Mouse (Mus musculus): ENCODE results near the gene Wdr17. TPM values are rescaled to one million over a fixed set of nuclear protein-coding genes. Genes with fewer than 3 reads are reported as not detected.

Gene Wdr17
- total RNA-seq, 2 experiments from 2014 or later: 0.47 TPM; not detected in 1

DNA sequence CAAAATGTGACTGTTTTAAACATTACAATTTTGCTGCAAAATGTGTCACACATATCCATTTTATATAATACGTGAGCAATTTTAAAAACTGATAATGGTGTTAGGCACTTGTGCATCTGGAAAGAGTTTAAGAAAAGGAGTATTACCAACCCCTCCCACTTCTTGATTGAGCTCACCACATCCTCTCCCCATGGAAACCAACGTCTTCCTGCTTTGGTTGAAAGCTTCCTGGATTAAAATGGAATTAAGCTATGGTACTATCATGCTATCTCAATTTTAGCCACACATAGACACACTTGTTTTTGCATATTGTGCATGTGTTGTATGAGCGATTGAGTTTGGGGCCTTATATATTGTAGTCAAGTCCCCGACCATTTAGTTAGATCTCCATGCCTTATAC, 283.5 kb downstream of the Wdr17 start:
- DNase-seq (ENCODE audit: low spot score in 2 of 2): no peak

- no peak for DNase-seq (ENCODE audit: low spot score in 2 of 2)
These were observed 286.2 kb downstream of the Wdr17 start, which contains the start of gene Spata4 for GRCm38 (mm10) chr8:54600671-54601251. Gene Spata4 (plus strand): TSS chr8:54600781.

GRCm38 (mm10) chr8:54597386-54597785, 289.6 kb downstream of the Wdr17 start:
- no peak for DNase-seq (ENCODE audit: low spot score in 2 of 2)

DNA sequence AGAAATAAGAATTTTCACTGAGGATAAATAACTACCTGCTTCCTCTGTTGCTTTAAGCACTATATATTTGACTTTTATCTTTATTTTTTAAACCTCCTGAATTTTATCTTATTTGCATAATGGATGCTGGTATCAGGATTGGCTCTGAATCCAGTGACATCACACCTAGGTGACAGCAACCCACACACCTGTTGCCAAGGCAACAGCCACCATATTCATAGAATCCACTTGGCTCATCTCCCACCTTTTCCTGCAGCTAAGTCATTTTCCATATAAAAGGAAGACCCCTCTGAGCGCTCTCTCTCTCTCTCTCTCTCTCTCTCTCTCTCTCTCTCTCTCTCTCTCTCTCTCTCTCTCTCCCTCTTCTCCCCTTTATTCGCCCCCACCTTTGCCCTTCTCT, 290.0 kb downstream of the Wdr17 start:
- no peak for DNase-seq (ENCODE audit: low spot score in 2 of 2)

DNA sequence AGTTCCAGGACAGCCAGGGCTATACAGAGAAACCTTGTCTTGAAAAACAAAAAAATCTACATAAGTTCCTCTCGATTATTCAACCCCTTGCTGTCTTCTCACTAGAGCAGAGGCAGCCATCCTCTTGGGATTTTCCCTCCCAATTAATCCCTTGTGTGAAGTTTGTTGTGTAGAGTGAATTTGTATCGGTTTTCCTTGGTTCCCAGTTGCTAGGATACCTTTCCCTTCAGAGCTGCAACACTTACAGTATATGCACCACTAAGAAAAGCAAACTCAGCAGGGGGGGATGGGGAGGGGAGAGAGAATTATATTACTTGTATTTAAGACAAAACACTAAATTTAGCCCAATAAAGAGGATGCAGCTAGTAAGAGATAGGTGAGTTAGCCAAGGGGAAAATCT, 290.9 kb downstream of the Wdr17 start:
- no peak for DNase-seq (ENCODE audit: low spot score in 2 of 2)

GRCm38 (mm10) chr8:54594634-54595033, 292.4 kb downstream of the Wdr17 start:
- DNase-seq (ENCODE audit: low spot score in 2 of 2): no peak

GRCm38 (mm10) chr8:54582886-54583285, 304.1 kb downstream of the Wdr17 start:
- no peak for DNase-seq (ENCODE audit: low spot score in 2 of 2)

- DNase-seq (ENCODE audit: low spot score in 2 of 2): no peak
These were observed 305.5 kb downstream of the Wdr17 start for GRCm38 (mm10) chr8:54581436-54581835.

Other genes with a start within 250 kb of the Wdr17 start
- gene Gpm6a, start 67.7 kb upstream of the Wdr17 start, total RNA-seq (2021): 1 to 10 TPM in 1 of 2 experiments, under 1 TPM in 1; 0.78 to 1.0 TPM

Measured in gastrocnemius, postnatal 4 days (tissue).